ENCODE assay signal across 11 mouse cellular contexts in genomic region chr2:24607905-24608764, GRCm38 (mm10).
DNase-seq lines count a peak whose midpoint lies in the region; ATAC-seq and TF ChIP-seq lines count a peak whose summit lies in the region.
"Had no signal": no experiment of that assay in that cellular context is flagged by ENCODE, and none has a peak within 500 bp of the region (broad histone marks: within the 10 kb centered on the region; RNA-seq: fewer than 3 reads in every experiment).

No protein-coding gene starts in this region.

- WGBS in forebrain, embryonic 10.5 days = 12% methylated on average over 13 of the region's 13 CpGs
- 20% methylated on average over 13 of the region's 13 CpGs for WGBS in forebrain, embryonic 15.5 days
- 29% methylated on average over 13 of the region's 13 CpGs for WGBS in limb, embryonic 12.5 days
- 33% methylated on average over 13 of the region's 13 CpGs for WGBS in stomach, postnatal 0 days

- no peak; the same call in 1 of the 2 replicates for ATAC-seq in forebrain, embryonic 15.5 days (replicated peaks)
- ATAC-seq in limb, embryonic 12.5 days (ENCODE audit: insufficient number of reproducible peaks, insufficient read depth, low FRiP score, low TSS enrichment, low read depth) = 0 out of 2 replicates have a peak, but pooled peaks have one; percentile 28
- ATAC-seq in activated CD4-positive, CD25-positive, alpha-beta regulatory T cell, adult 4 months = no peak
- ATAC-seq in stomach, postnatal 0 days (ENCODE audit: low FRiP score, low TSS enrichment) = no peak

- intact Hi-C loops in gastrocnemius, postnatal 14 days (cut with DNase I; ENCODE audit: low total_unique reads) = no loop called here

- DNase-seq in forebrain, embryonic 10.5 days (ENCODE audit: extremely low spot score, low spot score) = peak; percentile 33
- peak; percentile 41 for DNase-seq in right cerebral cortex, postnatal 4 days
- no peak for DNase-seq in right cerebral cortex, postnatal 36 days (ENCODE audit: low spot score in 2 of 2)
- no peak for DNase-seq in stomach, postnatal 0 days (ENCODE audit: low spot score)
- no peak for DNase-seq in gastrocnemius, postnatal 14 days
- DNase-seq: kidney, adult 18-20 months; liver had no signal

- peaks cover 20% of the 10 kb centered on the region for H3K4me1 ChIP-seq in forebrain, embryonic 10.5 days
- no peaks in the 10 kb centered on the region for H3K4me1 ChIP-seq in forebrain, embryonic 15.5 days
- H3K4me1 ChIP-seq in limb, embryonic 12.5 days (replicated peaks) = no peaks in the 10 kb centered on the region
- H3K4me1 ChIP-seq in stomach, postnatal 0 days (replicated peaks; ENCODE audit: control insufficient read depth, insufficient read depth) = no peaks in the 10 kb centered on the region
- H3K4me1 ChIP-seq: neural tube, embryonic 12.5 days had no signal

- peak overlapping the region; percentile 60 for H3K27ac ChIP-seq in forebrain, embryonic 10.5 days
- H3K27ac ChIP-seq in forebrain, embryonic 15.5 days (replicated peaks) = no peak overlapping the region
- no peak overlapping the region for H3K27ac ChIP-seq in limb, embryonic 12.5 days
- H3K27ac ChIP-seq in stomach, postnatal 0 days (replicated peaks) = no peak overlapping the region
- H3K27ac ChIP-seq: neural tube, embryonic 12.5 days had no signal

- H3K27me3 ChIP-seq in forebrain, embryonic 10.5 days (ENCODE audit: poor library complexity, severe bottlenecking) = peaks cover 31% of the 10 kb centered on the region
- no peaks in the 10 kb centered on the region for H3K27me3 ChIP-seq in forebrain, embryonic 15.5 days
- peaks cover 29% of the 10 kb centered on the region for H3K27me3 ChIP-seq in limb, embryonic 12.5 days
- H3K27me3 ChIP-seq in stomach, postnatal 0 days (ENCODE audit: control insufficient read depth, insufficient read depth, low read length) = no peaks in the 10 kb centered on the region

- no peak overlapping the region for H3K9ac ChIP-seq in forebrain, embryonic 15.5 days (replicated peaks)
- H3K9ac ChIP-seq in limb, embryonic 12.5 days (replicated peaks) = no peak overlapping the region
- H3K9ac ChIP-seq in stomach, postnatal 0 days (ENCODE audit: low read length) = no peak overlapping the region
- H3K9ac ChIP-seq: neural tube, embryonic 12.5 days had no signal

- no peaks in the 10 kb centered on the region for H3K9me3 ChIP-seq in forebrain, embryonic 10.5 days
- no peaks in the 10 kb centered on the region for H3K9me3 ChIP-seq in forebrain, embryonic 15.5 days
- no peaks in the 10 kb centered on the region for H3K9me3 ChIP-seq in limb, embryonic 12.5 days
- no peaks in the 10 kb centered on the region for H3K9me3 ChIP-seq in stomach, postnatal 0 days (ENCODE audit: control insufficient read depth, low read length)
- H3K9me3 ChIP-seq: neural tube, embryonic 12.5 days had no signal

- H3K36me3 ChIP-seq in forebrain, embryonic 10.5 days (replicated peaks) = no peaks in the 10 kb centered on the region
- 0 out of 2 replicates have a peak, but pooled peaks cover 8% of the 10 kb centered on the region for H3K36me3 ChIP-seq in forebrain, embryonic 15.5 days
- H3K36me3 ChIP-seq in limb, embryonic 12.5 days = no peaks in the 10 kb centered on the region
- H3K36me3 ChIP-seq in stomach, postnatal 0 days (ENCODE audit: control insufficient read depth, insufficient read depth, low read length) = no peaks in the 10 kb centered on the region

- no peak for TF ChIP-seq EP300 in stomach, postnatal 0 days (optimal IDR thresholded peaks at IDR 0.05)

- peak overlapping the region; percentile 30 for H3K4me3 ChIP-seq in forebrain, embryonic 10.5 days
- H3K4me3 ChIP-seq in forebrain, embryonic 15.5 days = no peak overlapping the region
- H3K4me3 ChIP-seq in limb, embryonic 12.5 days (replicated peaks) = 0 out of 2 replicates have a peak overlapping the region, but pooled peaks have one; percentile 8
- no peak overlapping the region for H3K4me3 ChIP-seq in stomach, postnatal 0 days (ENCODE audit: low read depth, low read length)
- H3K4me3 ChIP-seq: neural tube, embryonic 12.5 days had no signal

- no peak overlapping the region for H3K4me2 ChIP-seq in forebrain, embryonic 15.5 days (replicated peaks)
- H3K4me2 ChIP-seq in limb, embryonic 12.5 days = peak overlapping the region; percentile 35; the same call in 1 of the 2 replicates
- H3K4me2 ChIP-seq in stomach, postnatal 0 days (replicated peaks; ENCODE audit: low read depth) = no peak overlapping the region
- H3K4me2 ChIP-seq: neural tube, embryonic 12.5 days had no signal

- TF ChIP-seq CTCF in stomach, postnatal 0 days (IDR thresholded peaks at IDR 0.05; ENCODE audit: low read depth) = no peak

Comparison
In these comparisons a context has a peak if more than half of its experiments do, and no peak if none do; other contexts are left out.
1. DNase-seq: peak in forebrain, embryonic 10.5 days (single experiment) and right cerebral cortex, postnatal 4 days (single experiment); none in right cerebral cortex, postnatal 36 days (0 of 2), stomach, postnatal 0 days (single experiment) and gastrocnemius, postnatal 14 days (single experiment).
2. H3K4me3 ChIP-seq: peak in forebrain, embryonic 10.5 days (single experiment) and limb, embryonic 12.5 days (single experiment); none in forebrain, embryonic 15.5 days (single experiment) and stomach, postnatal 0 days (single experiment).